Mouse (Mus musculus): ENCODE measurements around the gene Rbm25. TPM values are rescaled to one million over a fixed set of nuclear protein-coding genes. Genes with fewer than 3 reads are reported as not detected.

Rbm25 gene
- polyA plus RNA-seq, 1 experiment from 2014 or later = 197 TPM

- no peak overlapping the region for H3K4me3 ChIP-seq (replicated peaks; ENCODE audit: low read length)
- no peak overlapping the region for H3K4me2 ChIP-seq (replicated peaks)
- DNase-seq (ENCODE audit: low spot score) (peak; percentile 85), ATAC-seq (ENCODE audit: low FRiP score) (no peak)
- no peaks in the 10 kb centered on the region for H3K27me3 ChIP-seq (ENCODE audit: control insufficient read depth, insufficient read depth, low read length)
- WGBS = 41% methylated on average over 2 of the region's 2 CpGs
- no peak overlapping the region for H3K27ac ChIP-seq
- no peaks in the 10 kb centered on the region for H3K4me1 ChIP-seq (replicated peaks; ENCODE audit: control insufficient read depth, insufficient read depth, low read length)
- H3K9me3 ChIP-seq (ENCODE audit: control insufficient read depth, low read length) = no peaks in the 10 kb centered on the region
- peaks cover 79% of the 10 kb centered on the region for H3K36me3 ChIP-seq (replicated peaks; ENCODE audit: control insufficient read depth, insufficient read depth)
- H3K9ac ChIP-seq = no peak overlapping the region
These were observed 82.7 kb downstream of the Rbm25 start for GRCm38 (mm10) chr12:83713749-83714148.

DNA sequence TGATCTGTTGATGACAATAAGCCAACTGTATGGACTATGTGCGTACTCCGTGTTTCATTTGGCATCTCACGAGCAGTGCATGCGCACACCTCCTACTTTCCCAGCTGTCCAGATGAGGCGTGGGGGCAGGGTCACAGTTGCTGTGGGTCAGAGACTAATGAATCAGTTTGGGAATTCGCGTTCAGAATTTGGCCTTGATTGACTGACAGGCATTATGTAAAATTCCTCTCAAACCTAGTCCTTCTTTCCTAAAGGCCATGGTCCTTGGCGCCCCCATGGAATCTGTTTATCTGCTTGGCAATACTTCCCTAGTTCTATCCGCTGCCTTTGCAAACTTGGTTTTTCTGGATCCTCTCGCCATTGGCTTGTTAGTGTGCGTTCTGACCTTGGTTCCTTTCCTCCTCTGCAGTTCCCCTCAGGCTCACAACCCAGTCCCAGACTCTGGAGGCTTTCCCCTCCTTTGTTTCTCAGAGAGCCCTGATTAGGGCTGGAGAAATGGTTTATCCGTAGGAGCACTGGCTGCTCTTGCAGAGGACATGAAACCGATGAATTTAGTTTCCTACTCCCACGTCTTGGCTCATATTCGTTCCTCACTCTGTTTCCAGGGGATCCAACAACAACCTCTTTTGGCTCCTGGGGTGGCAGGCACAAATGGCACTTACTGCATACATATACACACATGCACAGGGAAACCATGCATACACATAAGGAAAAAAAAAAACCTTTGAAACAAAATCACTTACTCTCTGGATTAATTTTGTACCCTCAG is 85.6 kb downstream of the Rbm25 start:
- H3K9me3 ChIP-seq (ENCODE audit: control insufficient read depth, low read length) = no peaks in the 10 kb centered on the region
- ATAC-seq (ENCODE audit: low FRiP score) (no peak), DNase-seq (ENCODE audit: low spot score) (no peak)
- no peak overlapping the region for H3K4me2 ChIP-seq (replicated peaks)
- peaks cover 95% of the 10 kb centered on the region for H3K36me3 ChIP-seq (replicated peaks; ENCODE audit: control insufficient read depth, insufficient read depth)
- H3K4me1 ChIP-seq (replicated peaks; ENCODE audit: control insufficient read depth, insufficient read depth, low read length) = no peaks in the 10 kb centered on the region
- H3K9ac ChIP-seq = no peak overlapping the region
- H3K4me3 ChIP-seq (replicated peaks; ENCODE audit: low read length) = no peak overlapping the region
- WGBS = 88% methylated on average over 15 of the region's 15 CpGs
- H3K27me3 ChIP-seq (ENCODE audit: control insufficient read depth, insufficient read depth, low read length) = no peaks in the 10 kb centered on the region
- no peak overlapping the region for H3K27ac ChIP-seq

- WGBS = 95% methylated on average over 1 of the region's 1 CpGs
- no peak overlapping the region for H3K27ac ChIP-seq
- no peak for DNase-seq (ENCODE audit: low spot score)
- no peaks in the 10 kb centered on the region for H3K27me3 ChIP-seq (ENCODE audit: control insufficient read depth, insufficient read depth, low read length)
- H3K9ac ChIP-seq = no peak overlapping the region
- peaks cover 93% of the 10 kb centered on the region for H3K36me3 ChIP-seq (replicated peaks; ENCODE audit: control insufficient read depth, insufficient read depth)
- H3K4me1 ChIP-seq (replicated peaks; ENCODE audit: control insufficient read depth, insufficient read depth, low read length) = no peaks in the 10 kb centered on the region
- no peak overlapping the region for H3K4me3 ChIP-seq (replicated peaks; ENCODE audit: low read length)
- H3K9me3 ChIP-seq (ENCODE audit: control insufficient read depth, low read length) = no peaks in the 10 kb centered on the region
- H3K4me2 ChIP-seq (replicated peaks) = no peak overlapping the region
- ATAC-seq (ENCODE audit: low FRiP score) = no peak
These were observed 88.4 kb downstream of the Rbm25 start for GRCm38 (mm10) chr12:83719431-83719830.

- no peaks in the 10 kb centered on the region for H3K9me3 ChIP-seq (ENCODE audit: control insufficient read depth, low read length)
- 80% methylated on average over 6 of the region's 6 CpGs for WGBS
- ATAC-seq (ENCODE audit: low FRiP score) (no peak), DNase-seq (ENCODE audit: low spot score) (no peak)
- no peaks in the 10 kb centered on the region for H3K27me3 ChIP-seq (ENCODE audit: control insufficient read depth, insufficient read depth, low read length)
- peaks cover 94% of the 10 kb centered on the region for H3K36me3 ChIP-seq (replicated peaks; ENCODE audit: control insufficient read depth, insufficient read depth)
- H3K27ac ChIP-seq = no peak overlapping the region
- H3K9ac ChIP-seq = no peak overlapping the region
- H3K4me2 ChIP-seq (replicated peaks) = no peak overlapping the region
- H3K4me1 ChIP-seq (replicated peaks; ENCODE audit: control insufficient read depth, insufficient read depth, low read length) = no peaks in the 10 kb centered on the region
- H3K4me3 ChIP-seq (replicated peaks; ENCODE audit: low read length) = no peak overlapping the region
These were observed 90.2 kb downstream of the Rbm25 start for GRCm38 (mm10) chr12:83721281-83721680.

DNA sequence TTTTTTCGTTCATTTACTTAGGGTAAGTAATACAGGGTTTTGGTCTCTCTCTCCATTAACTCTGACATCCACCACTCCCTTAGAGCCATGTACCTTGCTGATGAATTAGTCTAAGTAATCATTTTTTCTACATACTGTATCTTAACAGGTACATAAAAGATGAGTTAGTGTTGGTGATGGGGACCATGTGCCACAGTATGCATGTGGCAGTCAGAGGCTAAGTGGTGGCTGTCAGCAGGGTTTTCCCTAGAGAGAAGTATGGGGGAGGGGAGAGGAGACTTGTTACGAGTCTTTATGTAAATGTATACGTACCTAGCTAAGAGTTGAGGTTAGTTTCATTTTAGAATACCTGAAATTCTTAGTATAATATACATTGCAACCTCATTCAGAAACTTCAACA is 92.0 kb downstream of the Rbm25 start:
- no peaks in the 10 kb centered on the region for H3K27me3 ChIP-seq (ENCODE audit: control insufficient read depth, insufficient read depth, low read length)
- WGBS = 77% methylated on average over 3 of the region's 3 CpGs
- H3K27ac ChIP-seq = no peak overlapping the region
- H3K9ac ChIP-seq = no peak overlapping the region
- no peak overlapping the region for H3K4me3 ChIP-seq (replicated peaks; ENCODE audit: low read length)
- H3K9me3 ChIP-seq (ENCODE audit: control insufficient read depth, low read length) = no peaks in the 10 kb centered on the region
- DNase-seq (ENCODE audit: low spot score) = no peak
- no peaks in the 10 kb centered on the region for H3K4me1 ChIP-seq (replicated peaks; ENCODE audit: control insufficient read depth, insufficient read depth, low read length)
- no peak overlapping the region for H3K4me2 ChIP-seq (replicated peaks)
- no peak for ATAC-seq (ENCODE audit: low FRiP score)
- H3K36me3 ChIP-seq (replicated peaks; ENCODE audit: control insufficient read depth, insufficient read depth) = peaks cover 94% of the 10 kb centered on the region

GRCm38 (mm10) chr12:83726510-83727308 is 95.7 kb downstream of the Rbm25 start:
- Histone ChIP-seq H3K4me3 (replicated peaks; ENCODE audit: low read length) (no peak overlapping the region), H3K9me3 (ENCODE audit: control insufficient read depth, low read length) (no peaks in the 10 kb centered on the region), H3K4me2 (replicated peaks) (no peak overlapping the region), H3K9ac (no peak overlapping the region), H3K4me1 (replicated peaks; ENCODE audit: control insufficient read depth, insufficient read depth, low read length) (no peaks in the 10 kb centered on the region), H3K27ac (no peak overlapping the region), H3K27me3 (ENCODE audit: control insufficient read depth, insufficient read depth, low read length) (no peaks in the 10 kb centered on the region), H3K36me3 (replicated peaks; ENCODE audit: control insufficient read depth, insufficient read depth) (peaks cover 97% of the 10 kb centered on the region)
- ATAC-seq (ENCODE audit: low FRiP score) (no peak), DNase-seq (ENCODE audit: low spot score) (no peak)
- 93% methylated on average over 12 of the region's 12 CpGs for WGBS

DNA sequence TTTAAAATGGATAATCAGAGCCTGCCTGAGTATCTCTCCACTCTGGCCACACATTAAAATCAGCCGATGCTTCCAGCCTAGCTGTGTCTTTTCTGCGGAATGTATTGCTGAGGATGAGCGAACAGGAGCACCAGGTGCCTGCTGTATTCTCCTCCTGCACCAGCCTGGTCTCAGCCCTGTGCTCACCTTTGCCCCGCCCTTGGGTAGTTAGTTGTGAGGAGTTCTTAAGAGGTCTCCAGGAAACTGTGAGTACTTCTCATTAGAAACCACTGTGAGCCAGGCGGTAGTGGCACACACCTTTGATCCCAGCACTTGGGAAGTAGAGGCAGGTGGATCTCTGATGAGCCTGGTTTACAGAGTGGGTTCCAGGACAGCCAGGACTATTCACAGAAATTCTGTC is 101.2 kb downstream of the Rbm25 start:
- peaks cover 97% of the 10 kb centered on the region for H3K36me3 ChIP-seq (replicated peaks; ENCODE audit: control insufficient read depth, insufficient read depth)
- H3K4me1 ChIP-seq (replicated peaks; ENCODE audit: control insufficient read depth, insufficient read depth, low read length) = no peaks in the 10 kb centered on the region
- H3K9ac ChIP-seq = no peak overlapping the region
- DNase-seq (ENCODE audit: low spot score) (no peak), ATAC-seq (ENCODE audit: low FRiP score) (no peak)
- no peaks in the 10 kb centered on the region for H3K9me3 ChIP-seq (ENCODE audit: control insufficient read depth, low read length)
- WGBS = 95% methylated on average over 5 of the region's 5 CpGs
- no peaks in the 10 kb centered on the region for H3K27me3 ChIP-seq (ENCODE audit: control insufficient read depth, insufficient read depth, low read length)
- no peak overlapping the region for H3K4me3 ChIP-seq (replicated peaks; ENCODE audit: low read length)
- no peak overlapping the region for H3K4me2 ChIP-seq (replicated peaks)
- H3K27ac ChIP-seq = no peak overlapping the region

Other genes with a start within 250 kb of the Rbm25 start
- gene Dpf3, start 143.5 kb upstream of the Rbm25 start, polyA plus RNA-seq (2014; fragmentation: Nextera tagmentation; extraction: Ambion mirVana) = 23.9 TPM in 2 replicates
- gene Dcaf4, start 110.8 kb upstream of the Rbm25 start, polyA plus RNA-seq (2014; fragmentation: Nextera tagmentation; extraction: Ambion mirVana) = 37.3 and 42.7 TPM in 2 replicates
- 22.8 and 25.3 TPM in 2 replicates for gene Zfyve1, start 34.0 kb upstream of the Rbm25 start, polyA plus RNA-seq (2014; fragmentation: Nextera tagmentation; extraction: Ambion mirVana)
- gene Psen1, start 56.9 kb downstream of the Rbm25 start, polyA plus RNA-seq (2014; fragmentation: Nextera tagmentation; extraction: Ambion mirVana) = 75.0 and 83.6 TPM in 2 replicates
- gene Papln, start 132.4 kb downstream of the Rbm25 start, polyA plus RNA-seq (2014; fragmentation: Nextera tagmentation; extraction: Ambion mirVana) = 0.26 and 0.44 TPM in 2 replicates